Mouse (Mus musculus): Measurements from ENCODE around the gene Fads3.
A peak's percentile ranks its signal among the peaks of the same experiment; 100 is the strongest.

Fads3 gene

GRCm38 (mm10) chr19:10041388-10042148 lies at the start of gene Fads3:
Fads3 (plus strand) TSS chr19:10041569.
- DNase-seq: peak; percentile 63

DNA sequence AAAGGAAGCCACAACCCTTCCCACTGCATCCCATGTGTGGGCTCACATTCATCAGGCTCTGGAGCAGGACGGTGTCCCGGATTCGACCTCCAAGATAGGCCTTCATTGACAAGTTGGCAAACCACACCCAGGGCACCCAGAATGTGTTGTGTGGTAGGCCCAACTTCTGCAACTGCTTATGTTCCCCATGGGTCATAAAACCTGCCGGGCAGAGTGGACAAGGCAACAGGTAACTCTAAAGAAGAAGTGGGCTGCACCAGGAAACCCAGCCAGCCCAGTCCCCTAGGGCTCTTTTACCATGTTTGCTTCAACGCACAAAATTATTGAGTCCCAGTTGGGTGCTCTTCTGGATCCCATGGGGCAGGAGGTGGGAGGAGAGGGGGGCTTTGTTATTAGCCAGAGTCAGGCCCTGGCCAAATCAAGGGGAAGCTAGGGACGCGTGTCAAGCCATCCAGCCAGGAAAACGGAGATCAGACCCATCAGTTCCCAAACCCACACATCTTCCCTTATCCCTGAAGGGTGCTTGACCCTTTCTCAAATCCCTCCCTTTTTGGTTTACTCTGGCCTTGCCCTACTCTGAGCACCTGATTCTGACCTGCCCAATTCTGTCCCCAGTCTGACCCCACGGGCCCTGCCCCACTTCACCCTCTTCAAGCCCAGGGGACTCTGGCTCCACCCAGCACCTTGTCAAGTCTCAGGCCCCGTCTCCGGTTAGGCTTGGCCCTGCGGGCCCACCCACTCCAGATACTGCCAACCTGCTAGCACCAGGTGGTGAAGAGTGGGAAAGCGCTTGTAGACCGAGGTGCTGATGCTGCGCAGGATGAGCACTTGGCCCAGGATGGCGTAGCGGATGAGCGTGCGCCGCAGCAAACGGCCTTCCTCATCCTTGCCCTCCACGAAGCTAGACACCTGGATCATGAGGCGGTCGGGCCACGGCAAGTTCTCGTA lies 49.1 kb upstream of the Fads3 start:
- DNase-seq: no peak

DNA sequence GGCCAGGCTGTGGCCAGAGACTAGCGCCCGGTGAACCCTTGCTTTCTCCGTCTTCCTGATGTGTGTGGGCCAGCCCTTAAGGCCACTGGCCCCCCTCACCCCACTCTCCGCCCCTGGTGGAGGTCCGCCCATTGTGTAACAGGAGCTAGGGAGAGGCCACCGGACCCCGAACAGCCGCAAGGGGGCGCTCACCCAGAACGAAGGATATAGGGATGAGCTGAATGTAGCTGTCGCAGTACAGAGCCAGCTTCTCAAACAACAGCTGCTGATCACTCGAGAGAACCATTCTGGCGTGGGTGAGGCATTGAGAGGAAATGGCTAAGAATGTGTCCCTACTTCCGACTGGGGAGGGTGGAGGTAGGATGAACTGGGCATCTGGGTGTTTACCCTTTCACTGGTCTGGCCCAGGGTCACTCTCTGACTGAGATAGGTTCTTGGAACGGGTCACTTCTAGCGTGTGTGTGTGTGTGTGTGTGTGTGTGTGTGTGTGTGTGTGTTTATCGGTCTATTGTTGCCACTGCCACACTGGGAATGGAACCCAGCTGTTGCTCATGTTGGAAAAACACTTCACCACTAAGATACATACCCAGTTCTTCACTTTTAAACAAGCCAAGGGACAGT lies 48.2 kb upstream of the Fads3 start:
- DNase-seq: peak; percentile 89

GRCm38 (mm10) chr19:9997204-9998062 lies 43.9 kb upstream of the Fads3 start:
- no peak for DNase-seq

DNA sequence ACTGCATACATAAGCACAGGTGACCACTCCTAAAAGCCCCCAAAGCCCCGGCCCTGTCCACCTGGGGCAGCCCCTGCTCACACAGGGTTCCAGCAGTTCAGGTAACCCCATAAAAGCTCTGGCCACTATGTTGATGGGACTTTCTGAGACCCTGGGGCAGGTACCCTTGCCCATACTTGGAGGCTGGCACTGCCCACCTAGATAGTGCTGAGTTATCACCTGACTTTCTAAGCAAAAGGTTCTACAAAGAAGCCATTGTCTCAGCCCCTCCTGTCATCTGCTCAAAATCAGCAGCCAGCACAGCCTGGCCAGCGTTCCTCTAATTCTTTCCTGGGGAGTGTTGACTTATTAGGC lies 43.3 kb upstream of the Fads3 start:
- DNase-seq: no peak

GRCm38 (mm10) chr19:9998736-9999486 lies 42.5 kb upstream of the Fads3 start:
- DNase-seq: no peak

DNA sequence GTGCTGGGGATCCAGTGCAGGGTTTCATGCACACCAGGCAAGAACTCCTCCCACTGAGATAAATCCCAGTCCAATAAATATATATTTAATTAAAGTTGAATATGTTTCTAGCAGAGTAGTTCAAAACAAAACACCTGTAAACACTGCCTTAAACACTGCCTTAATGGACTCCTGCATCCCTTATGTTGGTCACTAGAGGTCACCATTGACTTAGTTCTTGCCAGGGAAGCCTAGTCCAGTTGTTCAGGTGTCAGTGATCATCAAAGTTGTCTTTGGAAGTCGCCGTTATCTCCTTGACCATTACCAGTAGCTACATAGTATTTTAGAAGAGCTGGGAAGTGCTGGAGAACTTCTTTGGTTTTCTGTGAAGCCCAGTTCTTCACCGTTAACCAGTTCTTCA lies 41.0 kb upstream of the Fads3 start:
- no peak for DNase-seq

GRCm38 (mm10) chr19:10001206-10001969 lies 40.0 kb upstream of the Fads3 start, which contains the start of the genes Best1 and Rab3il1:
Best1 (minus strand) TSS chr19:10001633.
Rab3il1 (plus strand) TSS chr19:10001669.
- DNase-seq: no peak

DNA sequence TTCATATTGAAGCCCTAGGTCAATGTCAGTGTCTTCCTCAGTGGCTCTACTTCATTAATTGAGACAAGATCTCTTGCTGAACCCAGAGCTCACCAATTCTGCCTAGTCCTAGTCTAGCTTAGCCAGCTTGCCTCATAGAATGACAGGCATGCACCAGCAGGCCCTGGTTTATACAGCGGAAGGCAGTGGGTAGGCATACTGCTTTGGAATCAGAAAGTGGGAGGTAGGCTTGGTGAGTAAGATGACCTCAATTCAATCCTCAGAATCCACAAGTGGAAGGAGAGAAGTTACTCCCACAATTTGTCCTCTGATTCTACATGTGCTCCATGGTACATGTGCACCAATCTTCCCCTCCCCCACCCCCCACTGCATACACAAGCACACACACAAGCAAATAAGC lies 37.7 kb upstream of the Fads3 start:
- DNase-seq: no peak

GRCm38 (mm10) chr19:10011408-10011807 lies 30.0 kb upstream of the Fads3 start:
- DNase-seq: no peak

DNA sequence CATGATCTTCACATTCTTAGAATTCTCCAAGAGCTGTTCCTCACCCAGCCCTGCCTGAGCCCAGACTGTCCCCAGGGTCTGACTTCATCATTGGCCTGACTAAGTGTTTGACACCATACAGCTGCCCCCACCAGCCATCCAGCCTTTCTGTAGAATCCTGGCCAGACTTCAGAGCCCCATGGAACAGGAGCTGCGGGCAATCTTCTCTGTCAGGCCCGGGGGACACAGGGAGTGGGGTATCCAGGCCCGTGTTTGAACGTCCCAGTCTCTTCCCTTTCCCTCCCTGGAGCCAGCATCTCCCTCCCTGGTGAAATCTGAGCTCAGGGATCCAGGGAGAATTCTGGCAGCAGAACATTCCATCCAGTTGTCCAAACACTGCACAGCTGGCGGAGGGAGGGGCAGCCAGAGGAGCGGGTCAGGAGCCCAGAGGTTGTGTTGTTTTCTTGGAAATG lies 28.5 kb upstream of the Fads3 start:
- no peak for DNase-seq

GRCm38 (mm10) chr19:10013348-10013747 lies 28.0 kb upstream of the Fads3 start:
- no peak for DNase-seq

GRCm38 (mm10) chr19:10013913-10014312 lies 27.5 kb upstream of the Fads3 start:
- no peak for DNase-seq

DNA sequence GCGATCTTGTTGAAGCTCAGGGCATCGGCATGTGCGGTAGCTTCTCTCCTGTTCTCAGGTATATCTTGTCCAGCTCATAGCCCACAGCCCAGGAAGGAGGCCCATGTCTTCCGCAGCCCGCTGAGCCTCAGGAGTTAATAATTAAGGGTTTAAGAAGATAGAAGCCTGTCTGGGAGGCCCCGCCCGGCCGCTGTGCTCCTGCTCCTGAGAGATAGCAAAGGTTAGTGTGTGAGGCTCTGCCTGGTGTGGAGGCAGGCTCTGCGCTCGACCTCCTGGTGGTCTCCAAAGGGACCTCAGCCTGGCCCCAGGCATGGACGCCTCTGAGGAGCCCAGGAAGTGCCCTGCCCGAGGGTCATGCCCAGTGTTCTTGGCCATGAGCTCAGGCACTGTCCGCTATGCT lies 26.5 kb upstream of the Fads3 start:
- DNase-seq: no peak

DNA sequence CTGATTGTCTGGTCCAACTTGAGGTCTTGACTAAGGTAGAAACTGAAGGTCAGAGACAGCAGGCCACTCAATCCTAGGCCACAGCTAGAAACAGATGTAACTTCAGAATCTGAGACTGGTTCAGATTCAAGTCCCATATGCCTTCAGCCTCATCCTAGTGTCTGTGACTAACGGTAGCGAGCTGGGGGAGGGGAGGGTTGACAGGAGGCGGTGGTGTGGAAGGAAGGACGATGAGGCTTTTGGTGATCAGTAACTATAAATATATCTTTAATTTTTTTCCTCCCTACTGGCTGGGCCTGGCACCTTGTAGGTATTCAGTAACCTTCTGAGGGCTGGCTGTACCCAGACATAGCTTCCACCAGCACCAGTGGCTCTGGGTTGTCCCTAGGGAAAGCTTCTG lies 25.9 kb upstream of the Fads3 start:
- no peak for DNase-seq

DNA sequence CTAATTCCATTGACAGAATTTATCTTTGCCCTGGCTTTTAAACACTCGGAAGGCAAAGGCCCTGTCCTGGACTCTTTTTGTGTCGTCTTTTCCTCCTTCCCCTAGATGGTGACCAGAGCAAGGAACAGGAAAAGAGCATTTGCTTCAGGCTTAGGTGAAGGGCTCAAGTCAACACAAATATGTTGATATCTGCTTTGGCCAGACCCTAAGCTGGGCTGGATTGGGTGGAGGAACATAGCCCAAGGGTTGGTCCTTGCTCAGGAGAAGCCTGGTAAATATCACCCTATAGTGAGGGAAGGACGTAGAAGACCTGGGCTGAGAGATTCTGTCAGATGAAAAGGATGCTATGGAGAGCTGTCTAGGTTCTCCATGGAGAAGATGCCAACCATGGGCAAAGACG lies 25.2 kb upstream of the Fads3 start:
- no peak for DNase-seq

DNA sequence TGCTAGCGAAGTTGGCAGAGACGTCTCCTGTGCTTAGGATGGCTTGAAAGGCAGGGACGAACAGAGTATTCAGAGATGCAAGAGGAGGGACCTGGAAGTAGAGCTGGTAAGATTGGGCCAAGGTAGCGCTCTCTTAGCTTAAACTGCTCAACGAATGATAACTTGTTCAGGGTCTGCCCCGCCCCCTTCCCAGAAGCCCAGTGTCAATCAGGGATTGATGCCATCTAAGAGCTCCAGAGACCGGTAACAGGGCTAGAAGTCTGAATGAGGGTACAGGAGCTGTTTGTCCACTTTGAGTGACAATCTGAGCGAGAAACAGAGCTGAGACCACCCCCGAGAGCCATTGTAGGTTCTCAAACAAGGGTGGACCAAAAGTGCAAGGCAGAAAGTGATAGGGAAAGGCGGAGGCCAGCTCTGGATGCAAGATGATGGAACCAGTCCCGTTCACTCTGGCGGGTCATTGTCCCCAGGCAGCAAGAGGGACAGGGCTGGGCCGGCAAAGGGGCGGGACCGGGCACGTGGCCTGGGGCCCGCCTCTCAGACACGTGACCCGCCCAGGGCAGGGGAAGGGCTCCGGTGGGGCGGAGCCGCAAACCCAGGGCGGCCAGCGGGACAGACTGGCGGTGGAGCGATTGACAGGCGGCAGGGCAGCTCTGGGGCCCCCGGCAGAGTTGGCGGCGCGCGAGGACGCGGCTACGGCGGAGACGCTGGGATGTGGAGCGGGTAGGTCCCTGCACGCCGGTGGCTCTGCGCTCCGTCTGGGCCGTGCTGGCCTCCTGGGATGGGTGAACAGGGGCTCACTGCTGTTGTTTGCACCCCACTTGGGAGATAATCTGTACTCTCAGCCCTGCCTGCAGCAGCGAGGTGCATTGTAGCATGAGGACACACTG lies 23.5 kb upstream of the Fads3 start:
- DNase-seq: peak; percentile 63

- no peak for DNase-seq
Measured at GRCm38 (mm10) chr19:10018527-10018818, 22.9 kb upstream of the Fads3 start.

GRCm38 (mm10) chr19:10019214-10019760 lies 22.1 kb upstream of the Fads3 start:
- no peak for DNase-seq

DNA sequence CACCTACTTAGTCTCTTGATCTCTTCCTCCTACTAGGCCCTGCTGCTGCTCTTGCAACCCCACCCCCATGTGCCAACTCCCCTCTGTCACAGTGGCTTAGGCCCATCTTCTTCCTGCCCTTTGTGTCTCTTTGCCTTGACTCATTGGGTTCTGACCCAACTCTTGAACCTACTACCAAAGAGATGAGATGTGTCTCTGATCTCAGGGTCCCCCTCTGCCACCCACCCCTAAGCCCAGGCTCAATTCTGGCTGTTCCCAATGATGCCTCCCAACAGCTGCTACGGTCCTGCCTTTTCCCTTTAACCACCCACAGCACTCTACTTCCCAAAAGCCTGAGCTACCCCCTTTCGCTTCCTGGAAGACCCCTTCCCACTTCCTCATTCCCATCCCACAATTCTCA lies 19.4 kb upstream of the Fads3 start:
- no peak for DNase-seq

All from thymus, postnatal 14 days (tissue).